Mouse (Mus musculus): Measurements from ENCODE around the gene Impad1.

DNA sequence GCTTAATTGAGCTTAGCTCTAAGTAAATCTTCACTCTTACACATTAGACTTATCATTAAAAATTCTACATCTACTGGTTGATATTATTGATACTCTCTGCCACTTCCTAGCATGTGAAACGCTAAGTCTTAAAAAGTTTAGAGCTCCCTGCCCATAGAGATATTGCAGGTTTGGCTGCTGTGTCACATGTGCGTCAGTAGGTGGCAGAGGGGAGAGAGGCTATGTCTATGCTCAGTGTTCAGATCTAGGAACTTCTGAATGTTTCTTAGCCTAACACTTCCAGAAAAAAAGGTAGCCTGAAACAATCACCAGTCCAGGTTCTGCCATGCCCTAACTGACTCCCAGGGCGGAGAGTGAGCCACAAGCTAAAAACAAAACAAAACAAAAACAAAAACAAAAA is 63.7 kb downstream of the Impad1 start:
- no peak for TF ChIP-seq CTCF (IDR thresholded peaks at IDR 0.05; ENCODE audit: borderline replicate concordance, control insufficient read depth, extremely low read depth, insufficient read depth, low read length, poor library complexity)
- no peak for TF ChIP-seq POLR2A (IDR thresholded peaks at IDR 0.05; ENCODE audit: control insufficient read depth, extremely low read depth, insufficient read depth, low read length, poor library complexity)

Data from thymus, adult 2 months (tissue).